Mouse (Mus musculus) c-Kit-negative CD71-positive TER-119-positive erythroid progenitor cells, embryonic 14.5 days (primary cell): ENCODE measurements around the gene Fam81a.

Experiments used
- DNase-seq: peaks from one replicate; pipeline ENCODE4 v3.0.0-alpha.2; 2013; ENCODE audit warnings: low read depth, low spot score

The Fam81a gene

DNA sequence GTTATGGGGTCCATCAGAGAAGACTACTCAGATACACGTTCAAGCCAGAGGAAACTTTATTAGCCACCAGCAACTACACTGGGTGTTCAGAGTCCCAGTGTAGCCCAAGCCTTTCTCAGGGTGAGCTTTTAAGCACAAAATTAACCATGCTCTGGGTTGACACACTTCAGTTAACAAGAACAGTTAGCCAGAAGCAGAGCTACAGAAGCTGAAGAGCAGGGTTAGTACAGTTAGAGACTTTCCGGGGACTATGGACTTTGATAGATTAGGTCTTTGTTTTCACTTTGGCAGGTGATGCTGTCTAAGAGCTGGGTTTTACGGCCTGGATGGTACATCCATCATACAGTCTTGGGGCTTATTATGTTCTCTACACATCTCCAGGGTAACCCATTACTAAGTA, 89.6 kb downstream of the Fam81a start:
- DNase-seq, result no peak

DNA sequence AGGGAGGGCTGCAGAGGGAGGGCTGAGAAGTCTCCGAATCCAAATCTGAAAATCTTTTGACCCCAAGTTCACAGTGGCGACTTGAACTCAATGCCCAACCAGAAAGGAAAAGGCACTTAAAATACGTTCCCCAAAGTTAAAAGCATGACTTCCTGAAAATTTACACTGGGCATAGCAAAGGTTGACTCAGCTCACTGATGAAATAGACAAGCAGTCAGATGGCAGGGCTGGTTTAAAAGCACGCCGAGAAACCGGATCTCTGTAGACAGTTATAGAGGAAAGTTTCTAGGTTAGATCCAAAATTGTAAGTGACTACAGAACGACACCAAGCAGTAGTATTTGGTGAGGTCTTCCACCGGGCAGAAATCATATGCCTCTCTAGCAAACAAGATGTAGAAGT, 92.5 kb downstream of the Fam81a start:
- DNase-seq, result no peak

DNA sequence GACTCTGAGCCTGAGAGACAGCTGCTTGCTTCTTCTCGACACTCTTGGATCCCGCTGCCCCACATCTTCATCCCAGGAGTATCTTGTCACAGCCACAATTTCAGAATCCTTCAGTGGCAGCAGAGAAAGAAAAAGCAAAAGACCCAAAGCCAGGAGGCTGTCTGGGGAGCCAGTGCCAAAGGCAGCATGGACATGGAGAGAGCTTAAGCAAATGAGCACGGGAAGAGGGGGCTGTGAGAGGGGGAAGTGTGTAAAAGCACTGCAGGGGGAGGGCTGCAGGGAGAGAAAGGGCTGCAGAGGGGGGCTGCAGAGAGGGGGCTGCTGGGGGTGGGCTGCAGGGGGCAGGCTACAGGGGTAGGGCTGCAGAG, 93.0 kb downstream of the Fam81a start:
- DNase-seq, result no peak

DNA sequence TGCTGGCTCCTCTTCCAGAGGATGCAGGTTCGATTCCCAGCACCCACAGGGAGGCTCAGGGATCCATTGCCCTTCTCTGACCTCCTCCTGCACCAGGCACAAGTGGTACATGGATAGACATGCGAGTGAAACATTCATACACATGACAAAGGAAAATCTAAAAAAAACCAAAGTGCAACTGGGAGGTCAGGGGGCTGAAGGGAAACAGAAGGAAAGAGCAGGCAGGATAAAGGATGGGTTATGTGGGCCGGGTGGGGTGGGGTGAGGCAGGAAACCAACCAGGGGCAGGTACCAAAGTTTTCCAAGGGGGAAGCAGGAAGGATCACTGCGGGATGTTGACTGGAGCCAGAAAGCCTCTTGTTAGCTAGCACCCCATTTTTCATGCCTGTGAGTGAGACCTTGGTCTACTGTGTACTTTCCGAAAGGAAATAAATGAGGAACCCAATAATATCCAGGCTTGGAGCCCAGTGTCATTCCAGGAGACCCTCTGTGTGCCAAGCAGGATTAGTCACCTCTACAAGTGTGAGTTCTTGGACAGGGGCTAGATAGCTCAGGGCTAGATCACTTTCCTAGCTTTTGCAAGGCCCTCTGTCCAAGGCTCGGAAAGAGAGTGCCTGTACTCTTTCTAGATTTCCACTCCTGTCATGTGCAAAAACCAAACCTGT, 93.5 kb downstream of the Fam81a start:
- DNase-seq, result no peak

DNA sequence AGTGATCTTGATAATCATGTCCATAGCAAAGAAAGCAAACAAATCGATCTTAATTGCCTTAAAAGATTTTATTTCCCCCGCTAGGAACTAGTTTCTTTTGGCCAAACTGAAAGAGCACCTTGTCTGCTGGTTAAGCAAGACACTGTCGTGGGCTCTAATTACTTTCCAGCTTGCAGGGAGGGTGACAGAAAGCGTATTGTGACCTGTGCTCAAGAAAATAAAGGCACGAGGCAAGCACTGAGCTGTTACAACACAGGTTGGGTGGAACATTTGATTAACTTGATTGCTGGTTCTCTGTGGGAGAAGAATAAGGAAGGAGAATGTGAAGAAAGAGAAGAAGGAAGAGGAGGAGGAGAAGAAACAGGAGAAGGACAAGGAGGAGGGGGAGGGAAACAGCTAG, 94.1 kb downstream of the Fam81a start:
- DNase-seq, result no peak

DNA sequence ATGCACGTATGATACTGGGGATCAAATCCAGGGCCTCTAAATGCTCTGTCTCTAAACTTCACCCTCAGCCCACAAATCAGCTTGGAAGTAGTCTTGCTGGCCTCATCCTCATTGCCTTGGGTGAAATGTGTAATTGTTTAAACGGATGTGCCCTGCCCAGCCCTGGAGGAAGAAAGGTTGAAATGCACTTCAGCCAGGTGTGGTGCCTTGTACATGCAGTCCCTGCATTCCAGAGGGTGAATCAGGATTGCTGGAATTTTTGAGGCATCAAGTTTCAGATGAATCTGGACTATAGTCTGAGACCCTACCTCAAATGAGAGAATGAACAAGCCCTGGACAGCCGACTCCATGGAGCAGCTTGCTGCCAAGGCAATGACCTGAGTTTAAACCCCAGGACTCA, 94.5 kb downstream of the Fam81a start:
- no peak for DNase-seq

DNA sequence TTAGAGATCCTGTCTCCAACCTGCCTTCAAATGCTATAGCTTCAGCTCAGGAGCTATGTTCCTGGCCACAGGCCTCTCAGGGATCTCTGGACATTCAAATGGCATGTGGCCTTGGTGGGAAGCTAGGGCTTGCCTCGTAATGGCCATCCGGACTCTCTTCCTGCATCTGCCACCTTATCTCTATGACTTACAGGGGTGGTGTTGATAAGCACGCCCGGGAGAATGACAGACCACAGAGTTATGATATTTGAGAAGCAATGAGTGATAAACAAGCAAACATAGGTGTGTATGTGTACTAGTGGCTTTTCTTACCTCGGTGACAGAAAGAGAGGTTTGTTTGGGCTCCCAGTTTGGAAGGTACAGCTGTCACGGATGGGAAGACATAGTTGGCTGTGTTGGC, 96.1 kb downstream of the Fam81a start:
- DNase-seq, result no peak

DNA sequence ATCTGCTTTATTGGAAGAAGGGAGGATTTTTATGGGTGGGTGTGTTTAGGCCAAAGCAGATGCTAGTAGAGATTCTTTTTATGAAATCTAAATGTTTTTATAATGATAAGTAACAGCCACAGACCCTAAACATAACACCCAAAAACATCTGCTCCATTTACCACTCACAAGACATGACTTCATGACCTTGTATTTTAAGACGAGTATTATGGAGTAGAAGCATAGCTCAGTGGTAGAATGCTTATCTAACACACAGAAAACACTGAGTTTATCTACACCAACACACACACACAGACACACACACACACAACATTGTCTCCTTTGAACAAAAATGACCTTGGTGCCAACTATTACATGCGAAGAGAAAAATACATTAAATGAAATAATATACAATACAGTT, 97.5 kb downstream of the Fam81a start:
- DNase-seq, result no peak

DNA sequence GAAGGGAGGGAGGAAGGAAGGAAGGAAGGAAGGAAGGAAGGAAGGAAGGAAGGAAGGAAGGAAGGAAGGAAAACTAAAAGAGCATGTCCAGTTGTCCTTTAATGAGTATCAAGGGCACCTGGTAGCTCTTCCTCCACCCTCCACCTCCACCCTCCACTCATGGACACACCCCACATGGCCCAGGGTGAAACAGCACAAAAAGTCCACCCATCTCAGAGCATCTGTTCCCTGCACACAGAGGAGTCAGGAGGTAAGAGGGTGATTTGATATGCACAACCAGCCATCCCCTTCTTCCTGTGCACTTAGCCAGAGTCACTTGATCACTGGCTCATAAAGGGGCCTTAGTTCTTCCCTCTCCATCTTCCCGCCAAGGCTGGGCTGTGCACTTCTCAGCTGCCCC, 99.4 kb downstream of the Fam81a start:
- DNase-seq, result no peak

DNA sequence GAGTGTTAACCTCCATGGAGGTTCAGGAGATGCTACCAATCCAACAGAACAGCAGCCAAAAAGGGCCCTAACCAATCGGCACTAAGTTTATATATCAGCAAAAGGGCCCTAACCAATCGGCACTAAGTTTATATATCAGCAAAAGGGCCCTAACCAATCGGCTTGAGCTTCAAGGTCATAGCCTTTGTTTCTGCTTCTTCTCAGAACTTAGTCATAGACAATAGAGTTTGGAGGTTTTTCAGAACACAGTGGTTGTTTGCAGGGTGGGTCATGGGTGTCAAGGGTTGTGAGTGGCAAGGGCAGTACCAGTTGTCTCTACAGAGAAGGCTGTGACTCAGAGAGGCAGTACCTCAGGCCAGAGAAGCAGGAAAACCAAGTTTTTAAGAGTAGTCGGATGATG, 100.2 kb downstream of the Fam81a start:
- DNase-seq, result no peak

DNA sequence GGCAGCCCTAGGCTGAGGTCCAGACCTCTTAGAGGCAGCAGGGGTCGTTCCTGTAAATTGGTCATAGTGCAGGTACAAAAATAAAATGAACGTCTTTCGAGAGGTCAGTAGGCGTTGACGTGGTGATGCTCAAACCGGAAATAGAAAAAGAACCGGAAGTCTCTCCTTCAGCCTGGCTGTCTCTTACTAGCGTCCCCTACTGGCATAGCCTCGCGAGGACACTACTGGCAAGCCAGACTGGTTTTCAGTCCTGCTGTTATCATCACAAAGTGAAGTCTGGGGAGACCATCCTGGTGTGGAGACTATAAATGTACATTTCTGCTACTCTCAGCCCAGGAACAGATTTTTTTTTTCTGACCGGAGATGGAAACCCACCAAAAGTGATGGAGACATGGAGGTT, 101.8 kb downstream of the Fam81a start:
- DNase-seq, result no peak

DNA sequence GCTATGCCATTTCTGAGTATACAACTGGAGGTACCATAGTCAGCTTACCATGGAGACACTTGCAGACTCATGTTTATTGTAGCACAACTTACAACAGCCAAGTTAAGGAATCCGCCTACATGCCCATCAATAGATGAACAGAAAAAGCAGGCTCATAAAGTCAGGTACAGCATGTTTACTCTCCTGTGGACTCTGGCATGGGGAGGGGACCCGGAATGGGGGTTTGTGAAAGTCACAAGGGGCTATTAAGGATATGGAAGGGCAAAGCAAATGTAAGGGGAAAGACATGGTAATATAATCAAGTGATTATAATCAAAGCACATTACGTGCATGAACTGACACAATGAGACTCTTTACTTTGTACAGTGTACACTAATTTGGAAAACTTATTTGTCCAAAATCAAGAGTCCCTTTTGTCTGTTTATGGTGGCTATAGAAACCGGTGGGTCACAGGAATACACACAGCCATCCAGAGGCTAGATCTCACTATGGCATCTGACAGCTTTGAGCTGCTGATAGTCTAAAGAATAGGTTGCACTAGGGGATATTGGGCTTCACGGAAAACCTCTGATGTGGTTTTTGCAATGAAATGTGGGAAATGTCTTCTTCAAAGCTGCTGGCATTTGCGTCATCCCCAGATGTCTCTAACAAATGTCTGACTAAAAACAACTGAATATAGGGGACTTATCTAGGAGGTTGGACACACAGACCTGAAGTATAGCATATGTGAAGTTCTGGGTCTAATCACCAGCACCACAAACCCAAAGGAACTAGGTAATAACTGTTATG, 102.6 kb downstream of the Fam81a start:
- DNase-seq, result no peak
